Mouse (Mus musculus): ENCODE data around the gene Scrg1. TPM values are rescaled to one million over a fixed set of nuclear protein-coding genes. Genes with fewer than 3 reads are reported as not detected.

The Scrg1 gene
- total and polyA plus RNA-seq, 3 experiments = not detected

DNA sequence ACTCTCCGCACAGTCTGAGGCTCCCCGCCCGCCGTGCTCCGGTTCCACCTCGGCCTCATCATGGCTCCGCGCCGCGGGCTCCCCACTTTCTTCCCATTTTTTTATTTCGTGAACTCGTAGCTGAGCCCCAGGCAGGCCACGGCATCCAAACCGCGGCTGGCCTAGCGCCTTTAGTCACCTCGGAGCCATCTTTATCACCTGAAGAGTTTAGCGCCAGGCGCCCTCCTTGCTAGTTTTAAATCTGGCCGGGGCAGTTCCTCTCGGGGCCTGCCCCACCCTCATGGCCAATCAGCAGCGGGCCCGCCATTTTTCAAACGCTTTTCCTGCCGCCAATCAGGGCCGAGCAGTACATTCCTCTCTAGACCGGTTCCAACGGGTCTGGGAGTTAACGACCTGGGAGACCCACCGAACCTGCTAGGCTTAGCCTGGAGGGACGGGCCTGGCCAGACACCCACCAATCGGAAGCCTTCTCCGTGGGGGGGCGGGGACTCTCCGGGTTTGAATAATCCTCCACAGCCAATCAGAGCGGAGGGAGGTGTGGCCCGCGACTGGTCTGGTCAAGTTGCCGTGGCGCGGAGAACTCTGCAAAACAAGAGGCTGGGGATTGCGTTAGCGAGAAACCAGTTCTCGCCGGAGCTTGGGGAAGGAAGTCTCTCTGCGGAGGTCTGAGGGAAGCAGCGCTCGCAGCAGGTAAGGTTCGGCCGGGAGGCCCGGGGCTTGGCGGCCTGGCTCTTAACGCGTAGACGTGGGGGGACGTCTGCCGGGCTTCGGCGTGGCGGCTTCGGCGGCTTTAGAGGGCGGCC is 55.8 kb downstream of the Scrg1 start, which contains the start of gene Hmgb2 (continued):
- peak; percentile 73 for TF ChIP-seq HCFC1 (IDR thresholded peaks at IDR 0.05; ENCODE audit: low read depth, low read length)
- peak; percentile 52 for TF ChIP-seq KAT2A (conservative IDR thresholded peaks at IDR 0.05; ENCODE audit: low read depth, low read length)
- no peak for TF ChIP-seq JUND (IDR thresholded peaks at IDR 0.05; ENCODE audit: low read depth, low read length)
- 0 out of 2 replicates have a peak, but pooled peaks have one; percentile 10 for TF ChIP-seq MAZ (IDR thresholded peaks at IDR 0.05; ENCODE audit: low read depth, low read length)
- no peak for TF ChIP-seq CTCF (IDR thresholded peaks at IDR 0.05 in 2 of 3, conservative IDR thresholded peaks at IDR 0.05 in 1 of 3; ENCODE audit: control insufficient read depth in 1 of 3, insufficient read depth in 1 of 3, low read depth in 2 of 3, low read length in 3 of 3, poor library complexity in 1 of 3, severe bottlenecking in 1 of 3)
- TF ChIP-seq CHD1 (IDR thresholded peaks at IDR 0.05; ENCODE audit: low read depth, low read length) = no peak
- TF ChIP-seq USF2 (IDR thresholded peaks at IDR 0.05; ENCODE audit: borderline replicate concordance in 1 of 2, insufficient read depth in 1 of 2, low read depth in 1 of 2, low read length in 2 of 2) = no peak
- TF ChIP-seq ZMIZ1 (IDR thresholded peaks at IDR 0.05; ENCODE audit: low read depth, low read length) = peak; percentile 82; the same call in 1 of the 2 replicates
- peak; percentile 62 for TF ChIP-seq MAX (IDR thresholded peaks at IDR 0.05; ENCODE audit: low read length)
- peak; percentile 40 for TF ChIP-seq SIN3A (IDR thresholded peaks at IDR 0.05; ENCODE audit: low read length)
- TF ChIP-seq NELFE (IDR thresholded peaks at IDR 0.05; ENCODE audit: low read depth, low read length) = peak; percentile 92
- peak; percentile 63 to 94 for TF ChIP-seq POLR2A (IDR thresholded peaks at IDR 0.05; ENCODE audit: control insufficient read depth in 1 of 2, insufficient read depth in 1 of 2, low read depth in 1 of 2, low read length in 2 of 2, poor library complexity in 1 of 2)
- TF ChIP-seq E2F4 (IDR thresholded peaks at IDR 0.05; ENCODE audit: borderline replicate concordance, low read depth, low read length) = peak; percentile 88; the same call in 1 of the 2 replicates
- TF ChIP-seq MAFK (IDR thresholded peaks at IDR 0.05; ENCODE audit: borderline replicate concordance, low read depth, low read length) = no peak

DNA sequence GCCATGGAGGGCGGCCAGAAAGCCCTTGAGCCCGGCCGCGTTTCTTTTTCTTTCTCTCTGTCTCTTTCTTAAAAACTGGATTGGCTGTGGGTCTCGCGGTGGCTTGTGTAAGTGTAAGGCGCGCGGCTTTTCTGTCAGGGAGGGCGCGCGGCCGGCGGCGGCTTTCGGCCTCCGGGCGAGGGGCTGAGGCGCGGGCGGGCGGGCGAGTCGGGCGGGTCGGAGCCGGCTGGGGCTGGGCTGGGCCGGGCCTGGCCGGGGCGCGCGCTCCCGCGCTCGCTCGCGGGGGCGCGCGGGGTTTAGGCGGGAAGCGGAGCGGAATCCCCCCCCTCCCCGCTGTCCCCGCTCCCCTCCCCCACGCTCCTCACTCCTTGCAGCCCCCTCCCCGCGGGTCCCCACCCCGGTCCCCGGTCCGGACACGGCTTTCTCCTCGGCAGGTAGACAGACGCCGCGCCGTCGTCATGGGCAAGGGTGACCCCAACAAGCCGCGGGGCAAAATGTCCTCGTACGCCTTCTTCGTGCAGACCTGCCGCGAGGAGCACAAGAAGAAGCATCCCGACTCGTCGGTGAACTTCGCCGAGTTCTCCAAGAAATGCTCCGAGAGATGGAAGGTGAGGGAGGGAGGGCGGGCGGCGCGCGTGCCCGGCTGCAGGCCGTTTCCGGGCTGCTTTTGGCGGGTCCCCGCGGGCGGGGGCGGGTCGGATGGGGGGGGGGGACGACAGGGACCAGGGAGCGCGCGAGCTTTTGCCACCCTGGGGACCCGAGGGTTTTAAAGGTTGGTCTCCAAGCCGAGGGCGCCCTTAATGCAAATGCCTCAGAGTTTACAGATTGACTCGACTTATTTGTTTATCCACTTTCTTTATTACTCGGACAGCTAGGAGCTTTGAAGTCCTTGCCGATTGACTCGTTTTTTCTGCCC is 56.7 kb downstream of the Scrg1 start:
- H3K9me3 ChIP-seq (replicated peaks; ENCODE audit: insufficient read depth, low read length) = no peaks in the 10 kb centered on the region
- peaks cover 0 to 2% of the 10 kb centered on the region in 2 experiments; a peak in 1 of 4 replicates for H3K4me1 ChIP-seq (ENCODE audit: control insufficient read depth in 1 of 2, insufficient read depth in 2 of 2, low read length in 2 of 2)
- H3K27me3 ChIP-seq (ENCODE audit: control insufficient read depth in 1 of 2, insufficient read depth in 2 of 2, low read length in 2 of 2) = no peaks in the 10 kb centered on the region
- H3K79me2 ChIP-seq (ENCODE audit: control insufficient read depth, insufficient read depth, low read length, poor library complexity) = peaks cover 24% of the 10 kb centered on the region
- TF ChIP-seq MEF2A (IDR thresholded peaks at IDR 0.05; ENCODE audit: extremely low read depth, insufficient replicate concordance, low read depth, low read length, poor library complexity, severe bottlenecking) = no peak
- no peak for TF ChIP-seq NRF1 (IDR thresholded peaks at IDR 0.05; ENCODE audit: insufficient read depth, low read depth, low read length, poor library complexity, severe bottlenecking)
- no peak for TF ChIP-seq KAT2A (conservative IDR thresholded peaks at IDR 0.05; ENCODE audit: low read depth, low read length)
- no peak for TF ChIP-seq POLR2AphosphoS2 (IDR thresholded peaks at IDR 0.05; ENCODE audit: low read length)
- no peak for TF ChIP-seq MAFK (IDR thresholded peaks at IDR 0.05; ENCODE audit: borderline replicate concordance, low read depth, low read length)
- TF ChIP-seq MYB (IDR thresholded peaks at IDR 0.05; ENCODE audit: low read depth, low read length) = no peak
- peak overlapping the region; percentile 87 to 98 for H3K4me3 ChIP-seq (ENCODE audit: control insufficient read depth in 1 of 2, insufficient read depth in 1 of 2, low read depth in 2 of 2, low read length in 2 of 2)
- DNase-seq (ENCODE audit: low read depth, low spot score) = peak; percentile 51
- H3K9ac ChIP-seq (ENCODE audit: control insufficient read depth, low read depth, low read length, poor library complexity, severe bottlenecking) = peak overlapping the region; percentile 100
- H3K27ac ChIP-seq (ENCODE audit: control insufficient read depth, low read depth, low read length) = peak overlapping the region; percentile 100
- H3K36me3 ChIP-seq (ENCODE audit: control insufficient read depth in 1 of 2, insufficient read depth in 2 of 2, low read length in 2 of 2) = peaks cover 19 to 22% of the 10 kb centered on the region in 2 experiments
